11 mouse cellular contexts compared by ENCODE assay signal in the genomic region with DNA sequence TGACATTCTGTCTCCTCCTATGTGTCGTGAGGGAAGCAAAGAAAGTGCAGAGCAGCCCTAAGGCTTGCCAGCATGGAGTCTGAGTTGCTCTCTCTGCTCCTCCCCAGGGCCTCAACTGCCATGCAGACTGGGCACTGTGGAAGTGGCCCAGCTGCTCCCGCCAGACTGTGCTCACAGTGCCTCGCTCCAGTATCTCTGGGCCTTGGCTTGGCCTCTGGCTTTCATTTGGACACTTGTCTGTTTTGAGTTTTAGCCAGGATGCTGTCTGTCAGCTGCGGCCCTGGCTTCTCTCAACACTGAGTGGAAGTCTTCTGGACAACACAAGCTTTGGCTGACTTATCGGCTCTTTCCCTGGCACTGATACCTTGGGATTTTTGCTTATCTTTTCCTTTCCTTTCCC. TPM values are rescaled to one million over a fixed set of nuclear protein-coding genes. Genes with fewer than 3 reads are reported as not detected.
DNase-seq lines count a peak whose midpoint lies in the region; ATAC-seq lines count a peak whose summit lies in the region.
"Had no signal": no experiment of that assay in that cellular context is flagged by ENCODE, and none has a peak within 500 bp of the region (broad histone marks: within the 10 kb centered on the region; RNA-seq: fewer than 3 reads in every experiment).

No protein-coding gene starts in this region.

- no peaks in the 10 kb centered on the region for H3K27me3 ChIP-seq in midbrain, embryonic 16.5 days (ENCODE audit: control insufficient read depth, insufficient read depth, low read depth, low read length)
- no peaks in the 10 kb centered on the region for H3K27me3 ChIP-seq in midbrain, embryonic 10.5 days (ENCODE audit: low read depth, poor library complexity, severe bottlenecking)
- H3K27me3 ChIP-seq in embryonic facial prominence, embryonic 10.5 days (replicated peaks; ENCODE audit: low read depth, poor library complexity, severe bottlenecking): no peaks in the 10 kb centered on the region
- no peaks in the 10 kb centered on the region for H3K27me3 ChIP-seq in heart, embryonic 16.5 days (ENCODE audit: control insufficient read depth, insufficient read depth, low read length)
- H3K27me3 ChIP-seq in neural tube, embryonic 15.5 days (replicated peaks): no peaks in the 10 kb centered on the region
- H3K27me3 ChIP-seq in forebrain, embryonic 16.5 days (replicated peaks; ENCODE audit: control insufficient read depth, insufficient read depth, low read length): no peaks in the 10 kb centered on the region

- H3K9me3 ChIP-seq in midbrain, embryonic 16.5 days (replicated peaks; ENCODE audit: control insufficient read depth, low read length, poor library complexity, severe bottlenecking): no peaks in the 10 kb centered on the region
- H3K9me3 ChIP-seq in midbrain, embryonic 10.5 days (replicated peaks): no peaks in the 10 kb centered on the region
- H3K9me3 ChIP-seq in embryonic facial prominence, embryonic 10.5 days: no peaks in the 10 kb centered on the region
- H3K9me3 ChIP-seq in heart, embryonic 16.5 days (replicated peaks; ENCODE audit: control insufficient read depth, low read length): no peaks in the 10 kb centered on the region
- no peaks in the 10 kb centered on the region for H3K9me3 ChIP-seq in neural tube, embryonic 15.5 days (replicated peaks)
- H3K9me3 ChIP-seq in forebrain, embryonic 16.5 days (ENCODE audit: control insufficient read depth, low read length): no peaks in the 10 kb centered on the region

- intact Hi-C loops in left cerebral cortex, postnatal 10 days (cut with DNase I): no loop called here

- no peak overlapping the region for H3K9ac ChIP-seq in midbrain, embryonic 16.5 days (ENCODE audit: low read depth, low read length)
- H3K9ac ChIP-seq in heart, embryonic 16.5 days (ENCODE audit: low read length): peak overlapping the region; percentile 4; the same call in 1 of the 2 replicates
- no peak overlapping the region for H3K9ac ChIP-seq in neural tube, embryonic 15.5 days (replicated peaks)
- no peak overlapping the region for H3K9ac ChIP-seq in forebrain, embryonic 16.5 days (replicated peaks; ENCODE audit: low read depth, low read length)
- H3K9ac ChIP-seq: liver, postnatal 0 days had no signal

- DNase-seq in midbrain, embryonic 10.5 days (ENCODE audit: low spot score): no peak
- DNase-seq in embryonic facial prominence, embryonic 10.5 days (ENCODE audit: low spot score): peak; percentile 10
- DNase-seq in left cerebral cortex, postnatal 10 days (ENCODE audit: extremely low spot score in 1 of 2, low spot score in 2 of 2): no peak
- DNase-seq: liver, postnatal 0 days; thymus, adult 18-20 months had no signal

- WGBS in midbrain, embryonic 16.5 days: 72% methylated on average over 5 of the region's 5 CpGs
- 82% methylated on average over 5 of the region's 5 CpGs for WGBS in midbrain, embryonic 10.5 days
- 67% methylated on average over 5 of the region's 5 CpGs for WGBS in embryonic facial prominence, embryonic 10.5 days
- 19% methylated on average over 5 of the region's 5 CpGs for WGBS in heart, embryonic 16.5 days
- WGBS in neural tube, embryonic 15.5 days: 61% methylated on average over 5 of the region's 5 CpGs
- 69% methylated on average over 5 of the region's 5 CpGs for WGBS in forebrain, embryonic 16.5 days

- 0 out of 2 replicates have a peak, but pooled peaks have one; percentile 54 for ATAC-seq in midbrain, embryonic 16.5 days
- ATAC-seq in heart, embryonic 16.5 days (replicated peaks; ENCODE audit: extremely low read depth, insufficient read depth, low FRiP score): peak; percentile 87
- peak; percentile 60; the same call in 1 of the 2 replicates for ATAC-seq in neural tube, embryonic 15.5 days (ENCODE audit: low FRiP score)
- ATAC-seq in forebrain, embryonic 16.5 days: no peak
- ATAC-seq in frontal cortex, adult (ENCODE audit: low TSS enrichment): no peak
- ATAC-seq: liver, postnatal 0 days had no signal

- H3K4me3 ChIP-seq in midbrain, embryonic 16.5 days (ENCODE audit: low read depth, low read length): no peak overlapping the region
- no peak overlapping the region for H3K4me3 ChIP-seq in midbrain, embryonic 10.5 days
- H3K4me3 ChIP-seq in embryonic facial prominence, embryonic 10.5 days: no peak overlapping the region
- no peak overlapping the region for H3K4me3 ChIP-seq in heart, embryonic 16.5 days (ENCODE audit: low read length)
- no peak overlapping the region for H3K4me3 ChIP-seq in neural tube, embryonic 15.5 days (replicated peaks)
- H3K4me3 ChIP-seq in forebrain, embryonic 16.5 days (replicated peaks; ENCODE audit: low read length): no peak overlapping the region

- H3K36me3 ChIP-seq in midbrain, embryonic 16.5 days (ENCODE audit: control insufficient read depth, insufficient read depth, low read length): no peaks in the 10 kb centered on the region
- H3K36me3 ChIP-seq in midbrain, embryonic 10.5 days: no peaks in the 10 kb centered on the region
- H3K36me3 ChIP-seq in embryonic facial prominence, embryonic 10.5 days (replicated peaks): no peaks in the 10 kb centered on the region
- H3K36me3 ChIP-seq in heart, embryonic 16.5 days (ENCODE audit: control insufficient read depth, insufficient read depth): no peaks in the 10 kb centered on the region
- no peaks in the 10 kb centered on the region for H3K36me3 ChIP-seq in neural tube, embryonic 15.5 days
- no peaks in the 10 kb centered on the region for H3K36me3 ChIP-seq in forebrain, embryonic 16.5 days (ENCODE audit: control insufficient read depth, insufficient read depth)

- no peak overlapping the region for H3K27ac ChIP-seq in midbrain, embryonic 16.5 days (ENCODE audit: low read length)
- H3K27ac ChIP-seq in midbrain, embryonic 10.5 days (replicated peaks): no peak overlapping the region
- no peak overlapping the region for H3K27ac ChIP-seq in embryonic facial prominence, embryonic 10.5 days (replicated peaks)
- peak overlapping the region; percentile 95 for H3K27ac ChIP-seq in heart, embryonic 16.5 days (ENCODE audit: low read length)
- H3K27ac ChIP-seq in neural tube, embryonic 15.5 days (replicated peaks): no peak overlapping the region
- no peak overlapping the region for H3K27ac ChIP-seq in forebrain, embryonic 16.5 days (ENCODE audit: low read length)

- H3K4me1 ChIP-seq in midbrain, embryonic 16.5 days (ENCODE audit: control insufficient read depth, insufficient read depth, low read length): no peaks in the 10 kb centered on the region
- H3K4me1 ChIP-seq in midbrain, embryonic 10.5 days: no peaks in the 10 kb centered on the region
- H3K4me1 ChIP-seq in embryonic facial prominence, embryonic 10.5 days: peaks cover 12% of the 10 kb centered on the region
- H3K4me1 ChIP-seq in heart, embryonic 16.5 days (ENCODE audit: control insufficient read depth, insufficient read depth, low read length): peaks cover 65% of the 10 kb centered on the region
- 0 out of 2 replicates have a peak, but pooled peaks cover 3% of the 10 kb centered on the region for H3K4me1 ChIP-seq in neural tube, embryonic 15.5 days
- no peaks in the 10 kb centered on the region for H3K4me1 ChIP-seq in forebrain, embryonic 16.5 days (replicated peaks; ENCODE audit: control insufficient read depth, insufficient read depth, low read length)

- no peak overlapping the region for H3K4me2 ChIP-seq in midbrain, embryonic 16.5 days (ENCODE audit: low read length)
- H3K4me2 ChIP-seq in heart, embryonic 16.5 days (ENCODE audit: low read depth, low read length): no peak overlapping the region; the same call in 1 of the 2 replicates
- no peak overlapping the region for H3K4me2 ChIP-seq in neural tube, embryonic 15.5 days
- H3K4me2 ChIP-seq in forebrain, embryonic 16.5 days (ENCODE audit: low read length): no peak overlapping the region

RNA-seq across cellular contexts. Expression of a gene that starts 49.0 kb away (rescaled TPM):
- 49.1 and 63.8 TPM in 2 replicates for polyA plus RNA-seq in midbrain, embryonic 16.5 days (2015; fragmentation: Nextera tagmentation; extraction: Ambion mirVana)
- 2.5 and 3.8 TPM in 2 replicates for polyA plus RNA-seq in midbrain, embryonic 10.5 days (2016; fragmentation: Nextera tagmentation; extraction: Ambion mirVana)
- 2.3 and 2.4 TPM in 2 replicates for polyA plus RNA-seq in embryonic facial prominence, embryonic 10.5 days (2016; fragmentation: Nextera tagmentation; extraction: Ambion mirVana)
- polyA plus RNA-seq in heart, embryonic 16.5 days (2015; fragmentation: Nextera tagmentation; extraction: Ambion mirVana): 287 and 302 TPM in 2 replicates
- 56.1 and 66.5 TPM in 2 replicates for polyA plus RNA-seq in neural tube, embryonic 15.5 days (2015; fragmentation: Nextera tagmentation; extraction: Ambion mirVana)
- 56.5 and 64.0 TPM in 2 replicates for polyA plus RNA-seq in forebrain, embryonic 16.5 days (2015; fragmentation: Nextera tagmentation; extraction: Ambion mirVana)
- total RNA-seq in left cerebral cortex, postnatal 10 days (2021): 10 to 100 TPM; 71.9 to 83.7 TPM
- total RNA-seq: MEL had no signal

Comparison
In these comparisons a context has a peak if more than half of its experiments do, and no peak if none do; other contexts are left out.
1. RNA of a gene that starts 49.0 kb away (polyA plus RNA-seq): 287 to 302 TPM in heart, embryonic 16.5 days, 56.1 to 66.5 TPM in neural tube, embryonic 15.5 days, 49.1 to 63.8 TPM in midbrain, embryonic 16.5 days and 56.5 to 64.0 TPM in forebrain, embryonic 16.5 days; 2.5 to 3.8 TPM in midbrain, embryonic 10.5 days and 2.3 to 2.4 TPM in embryonic facial prominence, embryonic 10.5 days; every median in the first group is over 10 times any median in the second.
2. ATAC-seq: peak in midbrain, embryonic 16.5 days (single experiment), heart, embryonic 16.5 days (single experiment) and neural tube, embryonic 15.5 days (single experiment); none in forebrain, embryonic 16.5 days (single experiment) and frontal cortex, adult (single experiment).